Mouse (Mus musculus): ENCODE results near the gene Olfr292.

Olfr292 gene

DNA sequence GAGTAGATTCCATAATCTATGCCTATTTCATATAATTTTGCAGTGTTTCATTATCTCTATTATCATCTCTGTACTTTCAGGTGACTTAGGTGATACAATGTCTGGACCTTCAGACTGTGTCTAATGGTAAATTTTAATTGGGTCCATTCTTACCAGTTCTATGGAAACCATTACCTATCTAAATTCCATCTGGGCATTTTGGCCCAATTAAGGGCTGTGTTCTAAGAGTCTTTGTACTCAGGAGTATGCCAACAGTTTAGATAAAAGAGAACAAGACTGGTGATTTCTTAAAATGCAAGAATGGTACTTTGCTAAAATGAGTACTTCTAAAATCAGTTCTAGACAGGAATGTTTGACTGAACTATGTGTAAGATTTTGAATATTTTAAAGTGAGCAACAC is at the start of gene Olfr292:
Gene Olfr292, plus strand, starts transcription at position 301 of the 400 bp plus-strand sequence.
- no peak for DNase-seq

DNA sequence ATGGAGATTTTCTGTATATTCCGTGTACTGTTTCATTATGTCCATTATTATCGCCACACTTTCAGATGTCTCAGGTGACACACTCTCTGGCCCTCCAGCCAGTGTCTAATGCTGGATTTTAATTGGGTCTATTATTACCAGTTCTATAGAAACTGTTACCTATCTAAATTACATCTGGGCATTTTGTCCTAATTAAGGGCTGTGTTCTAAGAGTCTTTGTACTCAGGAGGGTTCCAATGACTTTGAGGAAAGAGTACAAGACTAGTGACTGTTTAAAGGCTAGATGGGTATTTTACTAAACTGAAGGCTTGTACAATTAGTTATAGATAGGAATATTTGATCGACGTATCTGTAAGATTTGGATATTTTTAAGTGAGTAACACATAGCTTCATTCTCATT is 39.4 kb upstream of the Olfr292 start, which contains the start of gene Olfr293:
Gene Olfr293, plus strand, starts transcription at position 301 of the 400 bp plus-strand sequence.
- no peak for DNase-seq

DNA sequence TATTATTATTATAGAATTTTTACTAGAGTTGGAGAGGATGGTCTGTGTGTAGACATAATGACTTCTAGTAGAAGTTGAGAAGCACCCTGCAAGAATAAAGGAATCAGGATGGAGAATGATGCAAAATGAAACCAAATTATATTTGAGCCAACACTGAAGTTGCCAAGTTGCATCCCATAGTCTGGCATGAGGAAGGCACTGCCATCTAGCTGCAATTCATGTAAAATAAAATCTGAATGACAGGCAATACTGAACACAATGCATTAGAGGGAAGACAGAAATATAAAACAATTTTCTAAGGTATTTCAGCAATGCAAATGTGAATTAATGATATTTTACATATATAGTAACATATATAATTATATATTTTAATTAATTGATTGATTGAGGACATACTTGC is 36.9 kb downstream of the Olfr292 start:
- DNase-seq: no peak

All from cerebellum, adult 9-10 months (tissue).